Mouse (Mus musculus) spleen, adult 2 months (tissue): ENCODE data around the gene Shisal1.

Experiments
- CTCF ChIP-seq: fragments of 200-500 bp; IDR thresholded peaks from 2 replicates; pipeline ENCODE4 v1.5.1; 2011; ENCODE audit warnings: mild to moderate bottlenecking, inconsistent platforms; ENCODE audit not compliant: insufficient read depth, insufficient read length, insufficient replicate concordance; ENCODE audit errors: extremely low read depth
- POLR2A ChIP-seq: fragments of 200-500 bp; IDR thresholded peaks from 2 replicates; pipeline ENCODE4 v1.6.1; 2011; ENCODE audit warnings: low read depth, low read length, inconsistent platforms

DNA sequence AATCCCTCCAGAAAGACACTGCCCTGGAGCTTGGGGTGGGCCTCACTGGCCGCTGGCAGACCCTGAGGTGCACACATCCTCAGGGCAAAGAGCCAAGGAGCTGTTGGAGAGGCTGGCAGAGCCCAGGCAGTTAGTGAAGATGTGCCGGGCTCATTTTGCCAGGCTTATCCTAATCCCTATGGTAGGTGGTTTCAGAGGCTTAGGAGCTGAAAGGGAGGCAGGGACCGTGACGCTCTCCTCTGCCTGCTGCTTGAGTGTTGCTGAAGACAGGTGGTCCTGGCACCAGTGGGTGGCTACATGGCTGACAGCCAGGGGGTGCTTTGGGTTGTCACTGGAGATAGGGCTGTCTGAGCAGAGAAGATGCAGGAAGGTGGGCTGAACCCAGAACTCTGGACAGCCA, 37.4 kb upstream of the Shisal1 start:
- TF ChIP-seq CTCF (no peak), POLR2A (no peak)
